Mouse (Mus musculus): ENCODE results near the gene Srgap1. TPM values are rescaled to one million over a fixed set of nuclear protein-coding genes. Genes with fewer than 3 reads are reported as not detected.
"Not testable (repeated sequence)": the region's sequence is repeated elsewhere in the genome, so short reads cannot be mapped to it uniquely, and the experiment has no call there.

The Srgap1 gene
- polyA plus RNA-seq, 1 experiment from 2014 or later: 15.9 TPM

GRCm38 (mm10) chr10:121800041-121800440, 247.1 kb downstream of the Srgap1 start:
- peaks cover 13% of the 10 kb centered on the region for H3K4me1 ChIP-seq
- H3K4me2 ChIP-seq (replicated peaks): no peak overlapping the region
- no peak overlapping the region for H3K27ac ChIP-seq
- WGBS: 93% methylated on average over 13 of the region's 13 CpGs
- no peak overlapping the region for H3K4me3 ChIP-seq
- H3K9me3 ChIP-seq: no peaks in the 10 kb centered on the region
- H3K36me3 ChIP-seq: peaks cover 51% of the 10 kb centered on the region
- no peak overlapping the region for H3K9ac ChIP-seq
- H3K27me3 ChIP-seq: no peaks in the 10 kb centered on the region
- no peak for ATAC-seq (ENCODE audit: low FRiP score, low read depth)

GRCm38 (mm10) chr10:121796027-121796802, 250.9 kb downstream of the Srgap1 start:
- no peak overlapping the region for H3K4me3 ChIP-seq
- H3K9me3 ChIP-seq: no peaks in the 10 kb centered on the region
- H3K9ac ChIP-seq: no peak overlapping the region
- peaks cover 13% of the 10 kb centered on the region for H3K4me1 ChIP-seq
- H3K27ac ChIP-seq: no peak overlapping the region
- 68% methylated on average over 8 of the region's 8 CpGs for WGBS
- no peak overlapping the region for H3K4me2 ChIP-seq (replicated peaks)
- peaks cover 55% of the 10 kb centered on the region for H3K36me3 ChIP-seq
- ATAC-seq (ENCODE audit: low FRiP score, low read depth): no peak
- H3K27me3 ChIP-seq: no peaks in the 10 kb centered on the region

GRCm38 (mm10) chr10:121794486-121794885, 252.6 kb downstream of the Srgap1 start:
- WGBS: 93% methylated on average over 12 of the region's 12 CpGs
- Histone ChIP-seq H3K27me3 (no peaks in the 10 kb centered on the region), H3K4me3 (no peak overlapping the region), H3K36me3 (peaks cover 40% of the 10 kb centered on the region), H3K4me2 (replicated peaks) (no peak overlapping the region), H3K4me1 (peaks cover 13% of the 10 kb centered on the region), H3K9ac (no peak overlapping the region), H3K9me3 (no peaks in the 10 kb centered on the region), H3K27ac (no peak overlapping the region)
- no peak for ATAC-seq (ENCODE audit: low FRiP score, low read depth)

GRCm38 (mm10) chr10:121792661-121793060, 254.5 kb downstream of the Srgap1 start:
- Histone ChIP-seq H3K9me3 (no peaks in the 10 kb centered on the region), H3K27ac (no peak overlapping the region), H3K4me3 (no peak overlapping the region), H3K4me1 (peaks cover 13% of the 10 kb centered on the region), H3K4me2 (replicated peaks) (no peak overlapping the region), H3K36me3 (peaks cover 41% of the 10 kb centered on the region), H3K9ac (no peak overlapping the region), H3K27me3 (no peaks in the 10 kb centered on the region)
- 95% methylated on average over 17 of the region's 17 CpGs for WGBS
- no peak for ATAC-seq (ENCODE audit: low FRiP score, low read depth)

GRCm38 (mm10) chr10:121790078-121790477, 257.0 kb downstream of the Srgap1 start:
- H3K36me3 ChIP-seq: peaks cover 45% of the 10 kb centered on the region
- 79% methylated on average over 6 of the region's 6 CpGs for whole genome bisulfite sequencing
- H3K4me2 ChIP-seq (replicated peaks): no peak overlapping the region
- no peaks in the 10 kb centered on the region for H3K4me1 ChIP-seq
- H3K27ac ChIP-seq: no peak overlapping the region
- no peak for ATAC-seq (ENCODE audit: low FRiP score, low read depth)
- H3K9ac ChIP-seq: no peak overlapping the region
- H3K9me3 ChIP-seq: no peaks in the 10 kb centered on the region
- H3K4me3 ChIP-seq: no peak overlapping the region
- H3K27me3 ChIP-seq: no peaks in the 10 kb centered on the region

- 89% methylated on average over 3 of the region's 3 CpGs for WGBS
- no peak overlapping the region for H3K27ac ChIP-seq
- H3K9me3 ChIP-seq: no peaks in the 10 kb centered on the region
- no peak for ATAC-seq (ENCODE audit: low FRiP score, low read depth)
- no peaks in the 10 kb centered on the region for H3K27me3 ChIP-seq
- no peak overlapping the region for H3K4me3 ChIP-seq
- peaks cover 50% of the 10 kb centered on the region for H3K36me3 ChIP-seq
- H3K9ac ChIP-seq: no peak overlapping the region
- no peak overlapping the region for H3K4me2 ChIP-seq (replicated peaks)
- no peaks in the 10 kb centered on the region for H3K4me1 ChIP-seq
These were observed 258.6 kb downstream of the Srgap1 start for GRCm38 (mm10) chr10:121788536-121788935.

GRCm38 (mm10) chr10:121781159-121781558, 266.0 kb downstream of the Srgap1 start:
- no peak overlapping the region for H3K4me2 ChIP-seq (replicated peaks)
- H3K9me3 ChIP-seq: no peaks in the 10 kb centered on the region
- H3K4me1 ChIP-seq: no peaks in the 10 kb centered on the region
- H3K36me3 ChIP-seq: peaks cover 38% of the 10 kb centered on the region
- H3K27ac ChIP-seq: no peak overlapping the region
- no peaks in the 10 kb centered on the region for H3K27me3 ChIP-seq
- WGBS: 60% methylated on average over 14 of the region's 14 CpGs
- no peak overlapping the region for H3K9ac ChIP-seq
- ATAC-seq (ENCODE audit: low FRiP score, low read depth): no peak
- H3K4me3 ChIP-seq: no peak overlapping the region

GRCm38 (mm10) chr10:121775990-121776389, 271.1 kb downstream of the Srgap1 start:
- Histone ChIP-seq H3K4me2 (replicated peaks) (no peak overlapping the region), H3K9me3 (no peaks in the 10 kb centered on the region), H3K27ac (no peak overlapping the region), H3K36me3 (no peaks in the 10 kb centered on the region), H3K9ac (no peak overlapping the region), H3K4me3 (no peak overlapping the region), H3K4me1 (no peaks in the 10 kb centered on the region), H3K27me3 (no peaks in the 10 kb centered on the region)
- no peak for ATAC-seq (ENCODE audit: low FRiP score, low read depth)
- WGBS: 72% methylated on average over 3 of the region's 3 CpGs

- H3K9ac ChIP-seq: no peak overlapping the region
- H3K9me3 ChIP-seq: no peaks in the 10 kb centered on the region
- no peak for ATAC-seq (ENCODE audit: low FRiP score, low read depth)
- H3K27me3 ChIP-seq: no peaks in the 10 kb centered on the region
- no peak overlapping the region for H3K27ac ChIP-seq
- no peaks in the 10 kb centered on the region for H3K36me3 ChIP-seq
- no peaks in the 10 kb centered on the region for H3K4me1 ChIP-seq
- H3K4me3 ChIP-seq: no peak overlapping the region
- H3K4me2 ChIP-seq (replicated peaks): no peak overlapping the region
- 78% methylated on average over 4 of the region's 4 CpGs for WGBS
These were observed 273.3 kb downstream of the Srgap1 start for GRCm38 (mm10) chr10:121773813-121774212.

- Histone ChIP-seq H3K36me3 (no peaks in the 10 kb centered on the region), H3K9me3 (no peaks in the 10 kb centered on the region), H3K27me3 (no peaks in the 10 kb centered on the region), H3K4me2 (replicated peaks) (peak overlapping the region; percentile 42), H3K4me1 (no peaks in the 10 kb centered on the region), H3K4me3 (no peak overlapping the region), H3K9ac (no peak overlapping the region), H3K27ac (no peak overlapping the region)
- 55% methylated on average over 20 of the region's 20 CpGs for WGBS
- ATAC-seq (ENCODE audit: low FRiP score, low read depth): no peak
These were observed 276.2 kb downstream of the Srgap1 start for GRCm38 (mm10) chr10:121770624-121771577.

- ATAC-seq (ENCODE audit: low FRiP score, low read depth): no peak
These were observed 277.4 kb downstream of the Srgap1 start for GRCm38 (mm10) chr10:121769711-121770110.

GRCm38 (mm10) chr10:121767295-121767694, 279.8 kb downstream of the Srgap1 start:
- not testable (repeated sequence) for ATAC-seq (ENCODE audit: low FRiP score, low read depth); H3K4me3 ChIP-seq; H3K9ac ChIP-seq; H3K27ac ChIP-seq; H3K9me3 ChIP-seq; H3K4me1 ChIP-seq; H3K4me2 ChIP-seq (replicated peaks); H3K36me3 ChIP-seq; H3K27me3 ChIP-seq
- WGBS: 76% methylated on average over 3 of the region's 3 CpGs

More at GRCm38 (mm10) chr10:121769711-121770110, 277.4 kb downstream of the Srgap1 start:
- Histone ChIP-seq H3K36me3 (no peaks in the 10 kb centered on the region), H3K9ac (no peak overlapping the region), H3K4me2 (replicated peaks) (no peak overlapping the region), H3K27me3 (no peaks in the 10 kb centered on the region), H3K4me1 (no peaks in the 10 kb centered on the region), H3K27ac (no peak overlapping the region), H3K4me3 (no peak overlapping the region), H3K9me3 (no peaks in the 10 kb centered on the region)
- WGBS: 90% methylated on average over 5 of the region's 5 CpGs

Data from limb, embryonic 13.5 days (tissue).